Mouse (Mus musculus) liver, embryonic 14.5 days (tissue): ENCODE data around the gene Fhl2.

Source experiments
- CTCF ChIP-seq: IDR thresholded peaks from 2 replicates; pipeline ENCODE4 v1.5.1; 2016; ENCODE audit warnings: antibody characterized with exemption, low read depth, control low read depth
- EP300 ChIP-seq: IDR thresholded peaks from 2 replicates; pipeline ENCODE4 v1.6.1; 2016; ENCODE audit warnings: antibody characterized with exemption, low read depth

GRCm38 (mm10) chr1:43169661-43170060 is 27.1 kb downstream of the Fhl2 start:
- TF ChIP-seq CTCF (no peak), EP300 (no peak)
